Mouse (Mus musculus): ENCODE measurements around the gene Cacna1i. TPM values are rescaled to one million over a fixed set of nuclear protein-coding genes. Genes with fewer than 3 reads are reported as not detected.

Gene Cacna1i
- polyA plus RNA-seq, 1 experiment from 2014 or later = not detected

DNA sequence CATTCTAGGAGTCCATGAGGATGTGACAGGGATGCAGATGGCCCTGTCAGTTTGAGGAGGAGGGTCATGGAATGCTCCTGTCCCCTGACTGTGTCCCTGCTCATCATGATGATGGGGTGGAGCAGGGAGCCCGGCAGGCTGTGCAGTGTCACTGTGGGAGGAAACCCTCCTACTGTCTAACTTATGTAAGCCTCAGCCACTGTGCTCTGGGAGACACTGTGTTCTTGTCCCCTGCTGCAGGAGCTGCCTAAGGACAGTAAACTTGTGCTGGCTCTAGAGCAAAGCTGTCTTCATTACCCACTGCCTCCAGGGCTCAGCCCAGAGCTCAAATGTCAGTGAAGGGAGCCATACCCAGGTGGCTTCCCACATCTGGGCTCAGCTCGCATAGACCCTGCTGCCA lies 131.1 kb downstream of the Cacna1i start:
- no peak overlapping the region for H3K9ac ChIP-seq (ENCODE audit: low read depth, low read length)
- no peaks in the 10 kb centered on the region for H3K27me3 ChIP-seq (ENCODE audit: control insufficient read depth, insufficient read depth, low read depth, low read length)
- no peak overlapping the region for H3K27ac ChIP-seq (ENCODE audit: low read length)
- 61% methylated on average over 2 of the region's 2 CpGs for WGBS (ENCODE audit: insufficient replicate concordance)
- no peak overlapping the region for H3K4me2 ChIP-seq (ENCODE audit: low read depth, low read length)
- no peaks in the 10 kb centered on the region for H3K36me3 ChIP-seq (ENCODE audit: control insufficient read depth, insufficient read depth)
- H3K4me1 ChIP-seq (ENCODE audit: control insufficient read depth, low read depth, low read length) = no peaks in the 10 kb centered on the region
- no peak for ATAC-seq (ENCODE audit: low read depth)
- no peaks in the 10 kb centered on the region for H3K9me3 ChIP-seq (replicated peaks; ENCODE audit: control insufficient read depth, low read length)
- H3K4me3 ChIP-seq (ENCODE audit: low read depth, low read length) = no peak overlapping the region

DNA sequence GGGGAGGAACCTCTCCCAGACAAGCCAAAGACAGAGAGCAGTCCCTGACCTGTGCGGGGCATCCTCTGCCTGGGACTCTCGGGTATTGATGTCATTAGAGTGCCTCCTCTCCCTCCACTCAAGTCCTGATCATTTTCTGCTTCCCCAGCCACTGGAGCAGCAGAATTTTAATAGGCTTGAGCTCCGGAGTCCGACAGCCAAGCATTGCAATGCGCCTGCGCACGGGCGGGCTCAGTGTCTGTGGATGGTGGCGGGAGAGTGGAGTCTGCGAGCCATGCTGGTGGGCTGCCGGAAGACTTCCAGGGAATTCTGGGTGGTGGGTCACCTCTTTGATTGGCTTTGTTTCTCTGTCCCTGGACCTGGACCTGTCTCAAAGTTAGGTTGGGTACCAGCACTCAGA lies 143.3 kb downstream of the Cacna1i start:
- H3K4me2 ChIP-seq (ENCODE audit: low read depth, low read length) = no peak overlapping the region
- H3K9me3 ChIP-seq (replicated peaks; ENCODE audit: control insufficient read depth, low read length) = no peaks in the 10 kb centered on the region
- H3K4me3 ChIP-seq (ENCODE audit: low read depth, low read length) = no peak overlapping the region
- no peaks in the 10 kb centered on the region for H3K36me3 ChIP-seq (ENCODE audit: control insufficient read depth, insufficient read depth)
- 82% methylated on average over 11 of the region's 11 CpGs for WGBS (ENCODE audit: insufficient replicate concordance)
- no peak overlapping the region for H3K27ac ChIP-seq (ENCODE audit: low read length)
- no peaks in the 10 kb centered on the region for H3K4me1 ChIP-seq (ENCODE audit: control insufficient read depth, low read depth, low read length)
- no peak overlapping the region for H3K9ac ChIP-seq (ENCODE audit: low read depth, low read length)
- ATAC-seq (ENCODE audit: low read depth) = no peak
- H3K27me3 ChIP-seq (ENCODE audit: control insufficient read depth, insufficient read depth, low read depth, low read length) = no peaks in the 10 kb centered on the region

DNA sequence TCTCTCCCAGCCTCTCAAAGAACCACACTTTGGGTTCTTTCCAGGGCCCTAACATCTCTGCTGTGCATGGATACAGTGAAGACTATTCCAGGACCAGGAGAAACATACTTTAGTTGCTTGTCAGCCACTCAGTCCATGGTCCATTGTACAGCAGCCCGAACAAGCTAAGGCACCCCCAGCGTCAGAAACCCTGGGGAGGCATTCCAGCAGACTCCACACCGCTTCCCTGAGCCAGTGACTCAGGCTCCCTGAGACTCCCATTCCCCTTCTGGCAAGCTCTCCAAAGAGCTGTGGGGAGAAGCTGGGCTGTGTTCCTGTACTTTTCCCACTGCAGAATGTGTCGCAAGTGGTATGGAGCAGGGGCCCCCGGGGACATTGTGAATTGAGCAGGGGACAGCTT lies 149.9 kb downstream of the Cacna1i start:
- Histone ChIP-seq H3K4me2 (ENCODE audit: low read depth, low read length) (no peak overlapping the region), H3K9ac (ENCODE audit: low read depth, low read length) (no peak overlapping the region), H3K4me3 (ENCODE audit: low read depth, low read length) (no peak overlapping the region), H3K4me1 (ENCODE audit: control insufficient read depth, low read depth, low read length) (no peaks in the 10 kb centered on the region), H3K9me3 (replicated peaks; ENCODE audit: control insufficient read depth, low read length) (no peaks in the 10 kb centered on the region), H3K36me3 (ENCODE audit: control insufficient read depth, insufficient read depth) (no peaks in the 10 kb centered on the region), H3K27me3 (ENCODE audit: control insufficient read depth, insufficient read depth, low read depth, low read length) (no peaks in the 10 kb centered on the region), H3K27ac (ENCODE audit: low read length) (no peak overlapping the region)
- 69% methylated on average over 5 of the region's 5 CpGs for WGBS (ENCODE audit: insufficient replicate concordance)
- ATAC-seq (ENCODE audit: low read depth) = no peak

DNA sequence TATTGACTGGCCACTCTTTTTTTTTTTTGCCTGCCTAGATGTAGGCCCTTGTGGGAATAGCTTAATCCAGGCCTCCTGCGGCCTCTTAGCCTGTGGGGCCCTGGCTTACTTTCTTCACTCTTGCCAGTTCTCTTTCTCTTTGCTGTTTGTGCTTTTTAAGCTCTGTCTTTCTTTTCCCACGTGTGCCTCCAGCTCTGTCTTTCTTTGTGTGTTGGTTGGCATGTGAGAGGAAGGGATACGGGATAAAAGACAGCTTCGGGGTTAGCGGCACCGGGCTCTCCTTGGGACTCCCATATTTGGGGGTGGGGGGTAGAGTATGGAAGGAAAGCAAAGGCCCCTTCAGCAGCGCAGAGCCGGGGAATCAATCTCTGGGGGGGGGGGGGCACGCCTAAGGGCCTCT lies 151.0 kb downstream of the Cacna1i start:
- Histone ChIP-seq H3K36me3 (ENCODE audit: control insufficient read depth, insufficient read depth) (no peaks in the 10 kb centered on the region), H3K4me2 (ENCODE audit: low read depth, low read length) (no peak overlapping the region), H3K27me3 (ENCODE audit: control insufficient read depth, insufficient read depth, low read depth, low read length) (no peaks in the 10 kb centered on the region), H3K4me3 (ENCODE audit: low read depth, low read length) (no peak overlapping the region), H3K27ac (ENCODE audit: low read length) (no peak overlapping the region), H3K9me3 (replicated peaks; ENCODE audit: control insufficient read depth, low read length) (no peaks in the 10 kb centered on the region), H3K9ac (ENCODE audit: low read depth, low read length) (no peak overlapping the region), H3K4me1 (ENCODE audit: control insufficient read depth, low read depth, low read length) (no peaks in the 10 kb centered on the region)
- ATAC-seq (ENCODE audit: low read depth) = no peak
- WGBS (ENCODE audit: insufficient replicate concordance) = 71% methylated on average over 9 of the region's 9 CpGs

DNA sequence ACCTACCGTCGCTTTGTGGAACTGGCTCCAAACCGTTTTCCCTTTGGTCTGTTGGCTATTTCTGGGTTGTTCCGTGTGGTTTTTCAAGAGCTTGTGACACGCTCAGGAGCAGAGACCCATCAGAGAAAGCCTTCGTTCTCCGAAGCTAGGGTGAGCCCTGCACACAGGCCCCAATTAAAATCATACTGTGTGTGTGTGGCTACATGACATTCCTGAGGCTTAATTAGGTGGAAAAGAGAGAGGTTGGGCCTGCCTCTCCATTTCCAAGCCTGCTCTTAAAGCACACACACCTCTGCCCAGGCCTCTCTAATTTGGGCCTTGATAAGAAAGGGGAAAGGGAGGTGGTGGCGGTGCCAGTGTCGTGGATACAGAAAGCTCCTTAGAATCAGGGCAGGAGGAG lies 151.4 kb downstream of the Cacna1i start:
- H3K4me2 ChIP-seq (ENCODE audit: low read depth, low read length) = no peak overlapping the region
- ATAC-seq (ENCODE audit: low read depth) = no peak
- no peaks in the 10 kb centered on the region for H3K36me3 ChIP-seq (ENCODE audit: control insufficient read depth, insufficient read depth)
- no peak overlapping the region for H3K9ac ChIP-seq (ENCODE audit: low read depth, low read length)
- WGBS (ENCODE audit: insufficient replicate concordance) = 67% methylated on average over 9 of the region's 9 CpGs
- H3K27ac ChIP-seq (ENCODE audit: low read length) = no peak overlapping the region
- no peak overlapping the region for H3K4me3 ChIP-seq (ENCODE audit: low read depth, low read length)
- H3K4me1 ChIP-seq (ENCODE audit: control insufficient read depth, low read depth, low read length) = no peaks in the 10 kb centered on the region
- no peaks in the 10 kb centered on the region for H3K27me3 ChIP-seq (ENCODE audit: control insufficient read depth, insufficient read depth, low read depth, low read length)
- H3K9me3 ChIP-seq (replicated peaks; ENCODE audit: control insufficient read depth, low read length) = no peaks in the 10 kb centered on the region

DNA sequence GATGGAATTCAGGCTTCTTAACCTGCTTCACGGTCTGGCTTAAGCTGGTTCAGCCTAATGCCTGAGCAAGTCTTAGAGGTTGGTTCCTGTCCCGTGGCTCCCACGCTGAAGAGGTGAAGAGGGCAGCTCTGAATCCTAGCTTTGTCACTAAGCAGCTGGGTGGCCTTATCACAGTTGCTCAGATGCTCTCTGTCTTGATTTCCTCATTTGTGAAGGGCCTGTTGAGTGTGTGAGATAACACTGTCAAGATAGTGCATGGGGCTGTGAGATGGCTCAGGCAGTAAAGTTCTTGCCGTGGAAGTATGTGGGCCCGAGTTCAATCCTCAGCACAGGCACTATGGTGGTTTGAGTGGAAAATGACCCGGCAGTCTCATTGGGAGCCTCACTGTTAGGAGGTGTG lies 153.2 kb downstream of the Cacna1i start:
- WGBS (ENCODE audit: insufficient replicate concordance) = 26% methylated on average over 6 of the region's 6 CpGs

DNA sequence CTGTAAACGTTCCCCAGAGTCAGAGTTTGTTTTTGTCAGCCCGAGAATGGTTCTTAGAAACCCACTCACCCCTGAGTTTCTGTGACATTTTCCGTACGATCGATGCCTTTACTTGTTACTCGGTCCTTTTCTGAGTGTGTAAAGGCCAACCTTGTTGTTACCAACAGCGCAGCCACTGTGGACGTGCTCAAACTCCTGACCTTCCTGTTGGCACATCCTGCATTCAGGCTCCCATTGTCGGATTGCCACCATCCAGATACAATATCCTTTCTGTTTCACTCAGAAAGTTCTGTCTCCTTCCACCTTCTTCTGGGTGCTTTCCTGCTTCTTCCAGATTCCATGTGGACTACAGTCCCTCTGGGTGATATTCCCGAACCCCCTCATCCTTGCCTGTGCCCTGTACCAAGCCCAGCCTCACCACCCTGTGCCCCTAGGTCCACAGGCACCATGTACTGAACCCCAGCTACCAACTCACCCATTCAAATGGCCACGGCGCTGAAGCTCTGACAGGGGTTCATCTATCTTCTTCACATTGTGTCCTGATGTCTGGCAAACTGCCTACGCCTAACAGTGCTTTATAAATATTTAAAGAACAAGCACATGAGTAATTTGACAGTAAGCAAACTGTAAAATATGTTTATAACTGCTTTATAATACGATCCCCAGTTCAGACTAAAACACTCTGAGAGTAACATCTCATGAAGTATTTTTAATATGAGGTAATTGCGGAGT lies 159.1 kb downstream of the Cacna1i start:
- Histone ChIP-seq H3K4me1 (ENCODE audit: control insufficient read depth, low read depth, low read length) (no peaks in the 10 kb centered on the region), H3K9me3 (replicated peaks; ENCODE audit: control insufficient read depth, low read length) (no peaks in the 10 kb centered on the region), H3K4me3 (ENCODE audit: low read depth, low read length) (no peak overlapping the region), H3K9ac (ENCODE audit: low read depth, low read length) (no peak overlapping the region), H3K27me3 (ENCODE audit: control insufficient read depth, insufficient read depth, low read depth, low read length) (no peaks in the 10 kb centered on the region), H3K27ac (ENCODE audit: low read length) (no peak overlapping the region), H3K36me3 (ENCODE audit: control insufficient read depth, insufficient read depth) (no peaks in the 10 kb centered on the region), H3K4me2 (ENCODE audit: low read depth, low read length) (no peak overlapping the region)
- ATAC-seq (ENCODE audit: low read depth) = no peak
- WGBS (ENCODE audit: insufficient replicate concordance) = 60% methylated on average over 15 of the region's 15 CpGs

More for the DNA sequence above, 153.2 kb downstream of the Cacna1i start:
- Histone ChIP-seq H3K27me3 (ENCODE audit: control insufficient read depth, insufficient read depth, low read depth, low read length) (no peaks in the 10 kb centered on the region), H3K36me3 (ENCODE audit: control insufficient read depth, insufficient read depth) (no peaks in the 10 kb centered on the region), H3K4me3 (ENCODE audit: low read depth, low read length) (no peak overlapping the region), H3K9me3 (replicated peaks; ENCODE audit: control insufficient read depth, low read length) (no peaks in the 10 kb centered on the region), H3K4me1 (ENCODE audit: control insufficient read depth, low read depth, low read length) (no peaks in the 10 kb centered on the region), H3K27ac (ENCODE audit: low read length) (no peak overlapping the region), H3K9ac (ENCODE audit: low read depth, low read length) (no peak overlapping the region), H3K4me2 (ENCODE audit: low read depth, low read length) (no peak overlapping the region)
- ATAC-seq (ENCODE audit: low read depth) = no peak

Other genes starting within 250 kb of the Cacna1i start
- 11.3 and 12.7 TPM in 2 replicates for gene Syngr1, start 195.9 kb upstream of the Cacna1i start, polyA plus RNA-seq (2015; fragmentation: Nextera tagmentation; extraction: Ambion mirVana)
- gene Rpl3, start 195.4 kb upstream of the Cacna1i start, polyA plus RNA-seq (2015; fragmentation: Nextera tagmentation; extraction: Ambion mirVana) = 481 and 545 TPM in 2 replicates
- gene Tab1, start 154.1 kb upstream of the Cacna1i start, polyA plus RNA-seq (2015; fragmentation: Nextera tagmentation; extraction: Ambion mirVana) = 11.3 and 12.2 TPM in 2 replicates
- 0.36 and 0.55 TPM in 2 replicates for gene Mgat3, start 113.5 kb upstream of the Cacna1i start, polyA plus RNA-seq (2015; fragmentation: Nextera tagmentation; extraction: Ambion mirVana)
- gene Mief1, start 53.2 kb upstream of the Cacna1i start, polyA plus RNA-seq (2015; fragmentation: Nextera tagmentation; extraction: Ambion mirVana) = 14.4 and 16.0 TPM in 2 replicates
- not detected in 2 replicates for gene AC140267.1, start 51.4 kb upstream of the Cacna1i start, polyA plus RNA-seq (2015; fragmentation: Nextera tagmentation; extraction: Ambion mirVana)
- gene Atf4, start 32.1 kb upstream of the Cacna1i start, polyA plus RNA-seq (2015; fragmentation: Nextera tagmentation; extraction: Ambion mirVana) = 138 and 139 TPM in 2 replicates
- gene Rps19bp1, start 22.9 kb upstream of the Cacna1i start, polyA plus RNA-seq (2015; fragmentation: Nextera tagmentation; extraction: Ambion mirVana) = 21.2 and 24.9 TPM in 2 replicates